Mouse (Mus musculus) CH12.LX (cell line): ENCODE measurements around the gene Mrtfa. TPM values are rescaled to one million over a fixed set of nuclear protein-coding genes. Genes with fewer than 3 reads are reported as not detected.

ENCODE experiments used
- DNase-seq: peaks from one replicate; pipeline ENCODE4 v3.0.0-alpha.2; 2013; ENCODE audit errors: extremely low read depth
- H3K27ac ChIP-seq: 2 replicates; pipeline ENCODE4 v1.5.1; 2012; ENCODE audit warnings: low read depth, mild to moderate bottlenecking, control low read depth, moderate library complexity; ENCODE audit not compliant: insufficient read depth
- H3K27me3 ChIP-seq: replicated peaks from 2 replicates; pipeline ENCODE3; 2012; ENCODE audit warnings: inconsistent platforms
- H3K36me3 ChIP-seq, 2 experiments: replicated peaks in 1 of 2; 2 replicates each; pipeline versions ENCODE3 to v1.6.1; 2012; ENCODE audit warnings: inconsistent platforms in 1 of 2, low read length in 1 of 2, mild to moderate bottlenecking in 1 of 2, mixed read lengths in 1 of 2, moderate library complexity in 1 of 2; ENCODE audit not compliant: control insufficient read depth in 1 of 2, insufficient read depth in 1 of 2
- H3K4me1 ChIP-seq, 2 experiments: 2 replicates each; pipeline ENCODE4 v1.6.1; 2012; ENCODE audit warnings: inconsistent platforms in 1 of 2, moderate library complexity in 1 of 2; ENCODE audit not compliant: insufficient read depth in 2 of 2, control insufficient read depth in 1 of 2
- H3K4me2 ChIP-seq: 2 replicates; pipeline ENCODE4 v1.6.1; 2012; ENCODE audit warnings: low read depth, mild to moderate bottlenecking, control low read depth; ENCODE audit not compliant: poor library complexity, insufficient read depth, severe bottlenecking
- H3K4me3 ChIP-seq, 3 experiments: fragments of 150-350 bp in 1 of 3; sonication (generic) in 1 of 3; replicated peaks in 1 of 3; 2 replicates each; pipeline versions ENCODE3 to v1.5.1; 2011 to 2012; ENCODE audit warnings: low read depth in 2 of 3, low read length in 2 of 3, mild to moderate bottlenecking in 2 of 3, moderate library complexity in 2 of 3, control low read depth in 1 of 3, improper control_type of control experiment in 1 of 3, inconsistent platforms in 1 of 3, mixed read lengths in 1 of 3; ENCODE audit not compliant: poor library complexity in 1 of 3
- H3K79me2 ChIP-seq: replicated peaks from 2 replicates; pipeline ENCODE4 v1.6.1; 2012; ENCODE audit warnings: mild to moderate bottlenecking, moderate library complexity; ENCODE audit not compliant: control insufficient read depth, poor library complexity, insufficient read depth, severe bottlenecking; ENCODE audit errors: extremely low read depth
- H3K9ac ChIP-seq: 2 replicates; pipeline ENCODE4 v1.6.1; 2012; ENCODE audit warnings: low read depth, mild to moderate bottlenecking, control low read depth, moderate library complexity; ENCODE audit not compliant: insufficient read depth
- H3K9me3 ChIP-seq: replicated peaks from 2 replicates; pipeline ENCODE3; 2012; ENCODE audit warnings: low read length, inconsistent platforms, mixed read lengths
- BHLHE40 ChIP-seq: IDR thresholded peaks from 2 replicates; pipeline ENCODE4 v1.6.1; 2011; ENCODE audit warnings: mild to moderate bottlenecking, low read depth, low read length, improper control_type of control experiment
- CHD1 ChIP-seq: IDR thresholded peaks from 2 replicates; pipeline ENCODE4 v1.6.1; 2012; ENCODE audit warnings: low read depth, low read length, improper control_type of control experiment, inconsistent platforms
- CTCF ChIP-seq, 2 experiments: IDR thresholded peaks in 1 of 2; conservative IDR thresholded peaks in 1 of 2; 2 replicates each; pipeline ENCODE4 v1.5.1; 2011 to 2012; ENCODE audit warnings: low read depth in 2 of 2, low read length in 2 of 2, improper control_type of control experiment in 1 of 2, inconsistent platforms in 1 of 2, mild to moderate bottlenecking in 1 of 2, moderate library complexity in 1 of 2
- E2F4 ChIP-seq: IDR thresholded peaks from 2 replicates; pipeline ENCODE4 v1.6.1; 2011; ENCODE audit warnings: low read depth, low read length, improper control_type of control experiment; ENCODE audit not compliant: insufficient replicate concordance
- ELF1 ChIP-seq: IDR thresholded peaks from 2 replicates; pipeline ENCODE4 v1.6.1; 2014; ENCODE audit warnings: low read depth, mild to moderate bottlenecking, inconsistent platforms, low read length, improper control_type of control experiment
- ETS1 ChIP-seq: conservative IDR thresholded peaks from 2 replicates; pipeline ENCODE4 v1.6.1; 2012; ENCODE audit warnings: low read depth, mild to moderate bottlenecking, inconsistent platforms, low read length, improper control_type of control experiment, moderate library complexity
- GABPA ChIP-seq: IDR thresholded peaks from 2 replicates; pipeline ENCODE4 v1.6.1; 2012; ENCODE audit warnings: low read depth, low read length, improper control_type of control experiment, inconsistent platforms; ENCODE audit not compliant: insufficient replicate concordance
- IRF4 ChIP-seq: IDR thresholded peaks from 2 replicates; pipeline ENCODE4 v1.6.1; 2014; ENCODE audit warnings: low read depth, mild to moderate bottlenecking, inconsistent platforms, low read length, improper control_type of control experiment
- JUN ChIP-seq: IDR thresholded peaks from 2 replicates; pipeline ENCODE4 v1.6.1; 2011; ENCODE audit warnings: low read depth, mild to moderate bottlenecking, low read length, improper control_type of control experiment, moderate library complexity; ENCODE audit not compliant: insufficient read depth
- KAT2A ChIP-seq: IDR thresholded peaks from 2 replicates; pipeline ENCODE4 v1.6.1; 2012; ENCODE audit warnings: low read length, improper control_type of control experiment, inconsistent platforms; ENCODE audit not compliant: insufficient replicate concordance
- MAX ChIP-seq: IDR thresholded peaks from 2 replicates; pipeline ENCODE4 v1.6.1; 2011; ENCODE audit warnings: low read length, improper control_type of control experiment
- MEF2A ChIP-seq: IDR thresholded peaks from 2 replicates; pipeline ENCODE4 v1.6.1; 2014; ENCODE audit warnings: low read depth, mild to moderate bottlenecking, inconsistent platforms, low read length, improper control_type of control experiment, borderline replicate concordance
- MYC ChIP-seq: IDR thresholded peaks from 2 replicates; pipeline ENCODE4 v1.6.1; 2011; ENCODE audit warnings: low read depth, mild to moderate bottlenecking, improper control_type of control experiment, low read length
- NRF1 ChIP-seq: IDR thresholded peaks from 2 replicates; pipeline ENCODE4 v1.6.1; 2014; ENCODE audit warnings: low read depth, mild to moderate bottlenecking, inconsistent platforms, low read length, improper control_type of control experiment, moderate library complexity
- POLR2AphosphoS2 ChIP-seq: IDR thresholded peaks from 2 replicates; pipeline ENCODE4 v1.6.1; 2011; ENCODE audit warnings: low read depth, low read length, improper control_type of control experiment
- RAD21 ChIP-seq: IDR thresholded peaks from 2 replicates; pipeline ENCODE4 v1.6.1; 2011; ENCODE audit warnings: low read depth, mild to moderate bottlenecking, low read length, improper control_type of control experiment, moderate library complexity
- SMC3 ChIP-seq: IDR thresholded peaks from 2 replicates; pipeline ENCODE4 v1.6.1; 2011; ENCODE audit warnings: low read depth, low read length, improper control_type of control experiment
- USF1 ChIP-seq: IDR thresholded peaks from 2 replicates; pipeline ENCODE4 v1.6.1; 2014; ENCODE audit warnings: low read depth, mild to moderate bottlenecking, inconsistent platforms, low read length, improper control_type of control experiment
- USF2 ChIP-seq: conservative IDR thresholded peaks from 2 replicates; pipeline ENCODE4 v1.6.1; 2011; ENCODE audit warnings: low read depth, low read length, improper control_type of control experiment
- ZC3H11A ChIP-seq: IDR thresholded peaks from 2 replicates; pipeline ENCODE4 v1.6.1; 2012; ENCODE audit warnings: low read depth, mild to moderate bottlenecking, inconsistent platforms, low read length, improper control_type of control experiment
- ZKSCAN1 ChIP-seq: IDR thresholded peaks from 2 replicates; pipeline ENCODE4 v1.6.1; 2012; ENCODE audit warnings: low read depth, inconsistent platforms, low read length, improper control_type of control experiment, borderline replicate concordance
- ZNF384 ChIP-seq: IDR thresholded peaks from 2 replicates; pipeline ENCODE4 v1.6.1; 2012; ENCODE audit warnings: low read depth, low read length, improper control_type of control experiment, inconsistent platforms
- dilution Hi-C: fragments of 300-500 bp; cut with MboI; formaldehyde crosslinking; loops from 2 replicates; pipeline ENCODE4 v1.14.3; 2020; ENCODE audit warnings: low sequenced_read_pairs; ENCODE audit not compliant: extremely low pct_unique_long_range_greater_than_20kb, extremely low pct_ligation_motif_present
- in situ Hi-C: fragments of 300-500 bp; cut with MboI; formaldehyde crosslinking; loops from 3 replicates; pipeline ENCODE4 v1.14.3; 2019; ENCODE audit warnings: low sequenced_read_pairs, low pct_ligation_motif_present, low pct_unique_long_range_greater_than_20kb, mixed read lengths
- polyA plus RNA-seq: library from polyadenylated mRNA; unstranded; fragments of >175 nt; gene quantifications from 2 replicates; pipeline ENCODE4 v1.2.1, GENCODE M21; 2012; ENCODE audit warnings: low read depth; ENCODE audit not compliant: insufficient read length
- total RNA-seq, 2 experiments: library from RNA; depleted of rRNA; stranded (reverse); fragments of 300-350 nt in 1 of 2; fragments of >200 nt in 1 of 2; gene quantifications; 2 replicates each; pipeline ENCODE4 v1.2.3; 2012 to 2014

The Mrtfa gene
- total and polyA plus RNA-seq, 3 experiments, result 4.6 to 23.2 (median 8.2) TPM

DNA sequence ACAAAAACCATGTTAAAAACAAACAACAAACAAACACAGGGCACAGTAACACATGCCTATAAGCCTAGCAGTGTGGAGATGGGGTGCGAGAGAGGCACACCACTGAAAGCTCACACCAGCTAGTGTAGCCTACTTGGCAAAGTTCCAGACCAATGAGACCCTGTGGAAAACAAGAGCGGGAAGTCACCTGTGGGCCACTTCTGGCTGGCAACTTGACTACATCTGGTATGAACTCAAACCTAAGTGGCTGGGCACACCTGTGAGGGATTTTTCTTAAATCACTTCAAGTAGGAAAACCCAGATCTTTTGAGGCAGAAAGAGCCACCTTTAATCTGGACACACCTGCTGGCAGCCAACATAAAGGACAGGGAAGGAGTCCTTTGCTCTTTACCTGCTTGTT is 11.0 kb downstream of the Mrtfa start:
- Histone ChIP-seq H3K4me3 (no peak overlapping the region), H3K36me3 (peaks cover 0 to 16% of the 10 kb centered on the region in 2 experiments), H3K79me2 (0 out of 2 replicates have a peak, but pooled peaks cover 4% of the 10 kb centered on the region), H3K4me2 (no peak overlapping the region), H3K4me1 (peaks cover 23 to 82% of the 10 kb centered on the region in 2 experiments), H3K9me3 (no peaks in the 10 kb centered on the region), H3K27ac (no peak overlapping the region), H3K9ac (no peak overlapping the region), H3K27me3 (no peaks in the 10 kb centered on the region)
- TF ChIP-seq GABPA (no peak), ZC3H11A (no peak), USF1 (no peak), CTCF (conservative IDR thresholded peaks at IDR 0.05 in 1 of 2, IDR thresholded peaks at IDR 0.05 in 1 of 2; ENCODE audit: low read depth in 2 of 2, low read length in 2 of 2) (no peak), ETS1 (no peak), KAT2A (no peak), RAD21 (no peak), IRF4 (no peak), NRF1 (no peak), MAX (no peak)
- in situ Hi-C loops (loop anchor here (5.0 to 25.0 kb wide), 2 partner anchors 57 to 467 kb away; partner anchors contain the start of gene Tnrc6b), dilution Hi-C loops (no loop called here)
- no peak for DNase-seq

- H3K9ac ChIP-seq, result no peak overlapping the region
- dilution Hi-C loops, result no loop called here
Observed at GRCm38 (mm10) chr15:81178703-81179102, 11.9 kb downstream of the Mrtfa start.

GRCm38 (mm10) chr15:81177860-81178259 is 12.7 kb downstream of the Mrtfa start:
- Histone ChIP-seq H3K36me3 (peaks cover 0 to 27% of the 10 kb centered on the region in 2 experiments), H3K4me3 (no peak overlapping the region), H3K27me3 (no peaks in the 10 kb centered on the region), H3K27ac (no peak overlapping the region), H3K9me3 (no peaks in the 10 kb centered on the region), H3K4me2 (no peak overlapping the region), H3K4me1 (peaks cover 23 to 67% of the 10 kb centered on the region in 2 experiments), H3K79me2 (0 out of 2 replicates have a peak, but pooled peaks cover 4% of the 10 kb centered on the region), H3K9ac (no peak overlapping the region)
- dilution Hi-C loops (no loop called here), in situ Hi-C loops (loop anchor here (5.0 to 25.0 kb wide), 2 partner anchors 56 to 466 kb away; partner anchors contain the start of gene Tnrc6b)
- DNase-seq, result peak; percentile 52
- TF ChIP-seq MYC, result no peak
- peak; percentile 93 for TF ChIP-seq MEF2A
- peak; percentile 67 for TF ChIP-seq ETS1
- TF ChIP-seq E2F4, result no peak
- TF ChIP-seq JUN, result peak; percentile 39
- no peak for TF ChIP-seq SMC3
- TF ChIP-seq BHLHE40, result peak; percentile 67

More at GRCm38 (mm10) chr15:81178703-81179102, 11.9 kb downstream of the Mrtfa start:
- H3K79me2 ChIP-seq, result 0 out of 2 replicates have a peak, but pooled peaks cover 4% of the 10 kb centered on the region
- in situ Hi-C loops, result loop anchor here (5.0 to 25.0 kb wide), 2 partner anchors 56 to 466 kb away; partner anchors contain the start of gene Tnrc6b
- no peak overlapping the region for H3K27ac ChIP-seq
- no peak overlapping the region for H3K4me2 ChIP-seq
- no peaks in the 10 kb centered on the region for H3K27me3 ChIP-seq
- H3K9me3 ChIP-seq, result no peaks in the 10 kb centered on the region
- no peak for DNase-seq
- H3K36me3 ChIP-seq, result peaks cover 0 to 23% of the 10 kb centered on the region in 2 experiments
- no peak overlapping the region for H3K4me3 ChIP-seq
- TF ChIP-seq ZNF384, result no peak
- TF ChIP-seq POLR2AphosphoS2, result no peak
- TF ChIP-seq USF2, result no peak
- TF ChIP-seq MEF2A, result no peak
- no peak for TF ChIP-seq ELF1
- TF ChIP-seq ZKSCAN1, result no peak
- TF ChIP-seq CHD1, result no peak
- TF ChIP-seq E2F4, result no peak
- TF ChIP-seq GABPA, result no peak
- H3K4me1 ChIP-seq, result peaks cover 23 to 76% of the 10 kb centered on the region in 2 experiments
